Mouse (Mus musculus) pancreas, adult 10 weeks (tissue): ENCODE measurements around the gene Polr3g. TPM values are rescaled to one million over a fixed set of nuclear protein-coding genes. Genes with fewer than 3 reads are reported as not detected.

ENCODE experiments used
- polyA plus RNA-seq: library from polyadenylated mRNA; stranded (reverse); fragments of 350-450 nt; fragmentation: Illumina TruSeq; extraction: RNeasy Lipid Tissue Mini Kit (QIAGEN cat#74804); gene quantifications from one replicate; pipeline ENCODE4 v1.2.3, GENCODE M21; 2015; ENCODE audit warnings: low read depth, low replicate concordance; ENCODE audit not compliant: insufficient read depth

Polr3g gene
- polyA plus RNA-seq = 1.6 TPM

DNA sequence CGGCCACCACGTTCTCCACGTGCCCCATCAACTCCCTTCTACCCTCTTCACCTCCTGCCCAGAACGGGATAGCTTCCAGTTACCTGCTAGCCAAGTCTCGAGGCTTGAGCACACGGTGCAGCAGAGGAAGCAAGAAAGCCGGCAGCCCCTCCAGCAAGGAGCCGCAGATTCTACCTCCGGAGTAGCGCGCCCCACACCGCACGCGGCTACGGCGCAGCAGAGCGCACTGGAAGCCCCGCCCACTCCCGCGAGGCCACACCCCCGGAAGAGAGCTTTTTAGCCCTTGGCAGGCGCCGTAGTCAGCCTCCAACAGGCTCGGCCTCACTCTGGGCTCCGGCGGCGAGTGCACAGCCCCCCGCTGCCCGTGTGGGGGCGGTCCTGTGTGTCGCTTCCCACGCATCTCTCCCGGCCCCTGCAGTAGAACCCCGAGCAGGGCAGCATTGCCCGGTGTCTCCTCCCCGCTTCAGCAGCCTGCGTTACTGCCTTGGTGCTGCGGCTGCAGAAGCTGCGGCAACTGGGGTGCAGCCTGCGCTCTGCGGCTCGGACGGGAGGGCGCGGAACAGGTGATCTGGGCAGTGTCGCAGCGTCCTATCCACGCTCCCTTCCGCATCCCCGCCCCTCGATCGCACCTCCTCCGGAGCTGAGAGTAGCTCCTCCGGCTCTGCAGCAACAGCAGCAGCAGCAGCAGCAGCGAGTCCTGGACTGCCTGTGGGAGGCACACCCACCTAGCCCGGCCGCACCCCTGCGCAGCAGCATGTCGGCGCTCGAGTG, at the start of gene Polr3g, which contains the start of gene Mblac2:
TSS of gene Polr3g (minus strand) at position 239 of the 771 bp plus-strand sequence.
TSS of gene Mblac2 (plus strand) at position 567 of the 771 bp plus-strand sequence.

DNA sequence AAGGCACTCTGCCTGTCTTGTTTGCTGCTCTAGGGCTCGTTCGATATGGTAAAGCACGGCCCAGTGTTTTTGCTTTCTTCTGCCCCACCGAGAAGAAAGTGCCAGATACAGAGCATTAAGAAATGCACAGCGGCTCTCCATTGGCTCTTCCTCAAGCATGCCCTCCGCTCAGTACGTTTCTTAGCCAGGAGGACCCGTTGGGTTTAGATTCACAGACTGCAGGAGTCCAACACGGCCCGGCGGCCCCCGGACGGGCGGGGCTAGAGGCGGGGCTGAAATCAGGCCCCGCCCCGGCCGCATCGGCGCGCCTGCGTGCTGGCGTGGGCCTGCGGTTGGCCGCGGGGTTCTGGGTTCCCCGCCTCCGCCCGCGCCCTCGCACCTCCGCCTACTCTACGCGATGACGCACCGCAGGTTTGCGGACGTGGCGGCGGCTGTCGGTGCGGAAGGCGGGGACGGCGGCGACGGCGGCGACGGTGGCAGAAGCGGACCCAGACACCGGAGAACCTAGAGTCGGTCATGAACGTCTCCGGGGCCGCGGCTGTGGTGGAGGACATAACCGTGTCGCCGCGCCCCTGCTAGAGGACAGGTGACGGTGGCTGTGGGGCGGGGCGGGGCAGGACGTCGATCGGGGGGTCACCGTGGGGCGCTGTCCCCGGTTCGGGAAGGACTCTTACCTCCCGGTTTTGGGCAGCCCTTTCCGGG, 53.3 kb downstream of the Polr3g start, which contains the start of gene Lysmd3:
TSS of gene Lysmd3 (plus strand) at position 313 of the 702 bp plus-strand sequence.

DNA sequence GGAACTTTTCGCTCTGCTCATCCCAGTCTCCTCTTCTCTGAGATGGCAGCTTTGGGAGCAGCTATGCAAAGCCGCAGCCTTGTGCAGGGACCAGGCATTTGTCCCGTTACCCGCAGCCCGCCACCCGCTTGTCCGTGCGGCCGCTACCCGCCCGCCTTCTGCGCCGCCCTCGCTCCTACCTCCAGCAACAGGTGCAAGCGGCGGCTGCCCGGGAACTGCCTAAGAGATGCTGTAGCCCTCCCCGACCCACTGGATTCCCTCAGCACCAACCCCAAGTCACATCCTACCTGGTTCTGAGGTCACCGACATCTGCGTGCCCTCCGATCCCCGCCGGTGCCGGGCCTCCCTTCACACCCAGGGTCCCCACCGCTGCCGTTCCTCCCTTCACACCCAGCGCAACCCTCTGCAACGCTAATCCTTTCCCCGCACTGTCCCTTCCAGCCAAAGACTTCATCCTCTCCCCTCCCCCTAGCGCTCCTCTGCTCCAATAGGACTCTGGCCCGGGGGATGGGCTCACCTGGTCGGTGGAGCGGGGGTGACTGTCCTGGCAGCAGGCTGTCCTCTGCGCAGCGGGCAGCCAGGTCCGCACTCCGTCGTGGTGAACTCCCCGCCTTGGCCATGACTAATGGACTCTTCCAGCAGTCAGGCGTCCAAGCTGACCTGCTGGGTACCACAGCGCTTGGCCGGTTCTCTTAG, 77.9 kb downstream of the Polr3g start, which contains the start of gene Adgrv1:
TSS of gene Adgrv1 (minus strand) at position 435 of the 696 bp plus-strand sequence.

Other genes starting within 250 kb of the Polr3g start
- gene Adgrv1, start 77.9 kb downstream of the Polr3g start, polyA plus RNA-seq = 0.33 TPM
- 3.5 TPM for gene Lysmd3, start 53.4 kb downstream of the Polr3g start, polyA plus RNA-seq
- gene Mblac2, start 328 bp upstream of the Polr3g start, polyA plus RNA-seq = 1.3 TPM
- 26.5 TPM for gene Cetn3, start 72.1 kb upstream of the Polr3g start, polyA plus RNA-seq